Mouse (Mus musculus): ENCODE data around the gene Per1. TPM values are rescaled to one million over a fixed set of nuclear protein-coding genes. Genes with fewer than 3 reads are reported as not detected.

The Per1 gene
- polyA plus RNA-seq, 1 experiment from 2014 or later = 6.1 TPM

GRCm38 (mm10) chr11:69066956-69067355, 28.1 kb upstream of the Per1 start:
- Histone ChIP-seq H3K36me3 (replicated peaks) (no peaks in the 10 kb centered on the region), H3K4me1 (peaks cover 53% of the 10 kb centered on the region), H3K9me3 (no peaks in the 10 kb centered on the region), H3K27ac (replicated peaks) (no peak overlapping the region), H3K27me3 (replicated peaks; ENCODE audit: low read depth, poor library complexity, severe bottlenecking) (no peaks in the 10 kb centered on the region), H3K4me3 (peak overlapping the region; percentile 63)
- DNase-seq (ENCODE audit: low spot score) = peak; percentile 88
- 9% methylated on average over 8 of the region's 8 CpGs for WGBS

GRCm38 (mm10) chr11:69067601-69068000, 27.4 kb upstream of the Per1 start:
- H3K4me3 ChIP-seq = no peak overlapping the region
- H3K4me1 ChIP-seq = peaks cover 59% of the 10 kb centered on the region
- WGBS = 62% methylated on average over 6 of the region's 6 CpGs

GRCm38 (mm10) chr11:69070093-69070492, 24.9 kb upstream of the Per1 start:
- H3K9me3 ChIP-seq = no peaks in the 10 kb centered on the region
- DNase-seq (ENCODE audit: low spot score) = no peak
- H3K36me3 ChIP-seq (replicated peaks) = no peaks in the 10 kb centered on the region
- peak overlapping the region; percentile 96 for H3K27ac ChIP-seq (replicated peaks)
- H3K4me1 ChIP-seq = peaks cover 58% of the 10 kb centered on the region
- peak overlapping the region; percentile 75 for H3K4me3 ChIP-seq
- no peaks in the 10 kb centered on the region for H3K27me3 ChIP-seq (replicated peaks; ENCODE audit: low read depth, poor library complexity, severe bottlenecking)
- WGBS = under 1% methylated on average over 13 of the region's 13 CpGs

More at GRCm38 (mm10) chr11:69067601-69068000, 27.4 kb upstream of the Per1 start:
- Histone ChIP-seq H3K27me3 (replicated peaks; ENCODE audit: low read depth, poor library complexity, severe bottlenecking) (no peaks in the 10 kb centered on the region), H3K36me3 (replicated peaks) (no peaks in the 10 kb centered on the region), H3K9me3 (no peaks in the 10 kb centered on the region), H3K27ac (replicated peaks) (no peak overlapping the region)
- no peak for DNase-seq (ENCODE audit: low spot score)

- Histone ChIP-seq H3K27ac (replicated peaks) (peak within 1 kb of the TSS; percentile 96), H3K36me3 (replicated peaks) (no peaks in the 10 kb centered on the region), H3K27me3 (replicated peaks; ENCODE audit: low read depth, poor library complexity, severe bottlenecking) (no peaks in the 10 kb centered on the region), H3K4me3 (peak within 1 kb of the TSS; percentile 75), H3K9me3 (no peaks in the 10 kb centered on the region), H3K4me1 (peaks cover 58% of the 10 kb centered on the region)
- WGBS = under 1% methylated on average over 47 of the region's 47 CpGs
- DNase-seq (ENCODE audit: low spot score) = peak; percentile 95
Measured at GRCm38 (mm10) chr11:69070590-69071222, 24.3 kb upstream of the Per1 start, which contains the start of gene Tmem107. Gene Tmem107, plus strand, starts transcription at chr11:69070806.

GRCm38 (mm10) chr11:69071262-69071661, 23.8 kb upstream of the Per1 start:
- DNase-seq (ENCODE audit: low spot score) = no peak
- Histone ChIP-seq H3K4me3 (peak overlapping the region; percentile 75), H3K9me3 (no peaks in the 10 kb centered on the region), H3K27me3 (replicated peaks; ENCODE audit: low read depth, poor library complexity, severe bottlenecking) (no peaks in the 10 kb centered on the region), H3K4me1 (peaks cover 54% of the 10 kb centered on the region), H3K36me3 (replicated peaks) (no peaks in the 10 kb centered on the region), H3K27ac (replicated peaks) (peak overlapping the region; percentile 96)
- WGBS = 21% methylated on average over 9 of the region's 9 CpGs

- peak overlapping the region; percentile 75 for H3K4me3 ChIP-seq
- H3K27me3 ChIP-seq (replicated peaks; ENCODE audit: low read depth, poor library complexity, severe bottlenecking) = no peaks in the 10 kb centered on the region
- no peak for DNase-seq (ENCODE audit: low spot score)
- 86% methylated on average over 11 of the region's 11 CpGs for WGBS
- H3K27ac ChIP-seq (replicated peaks) = peak overlapping the region; percentile 95; the same call in 1 of the 2 replicates
- no peaks in the 10 kb centered on the region for H3K9me3 ChIP-seq
- H3K36me3 ChIP-seq (replicated peaks) = no peaks in the 10 kb centered on the region
- peaks cover 44% of the 10 kb centered on the region for H3K4me1 ChIP-seq
Measured at GRCm38 (mm10) chr11:69072234-69072633, 22.8 kb upstream of the Per1 start.

GRCm38 (mm10) chr11:69072666-69073064, 22.4 kb upstream of the Per1 start:
- H3K27ac ChIP-seq (replicated peaks) = peak overlapping the region; percentile 95
- H3K27me3 ChIP-seq (replicated peaks; ENCODE audit: low read depth, poor library complexity, severe bottlenecking) = no peaks in the 10 kb centered on the region
- no peak for DNase-seq (ENCODE audit: low spot score)
- H3K36me3 ChIP-seq (replicated peaks) = no peaks in the 10 kb centered on the region
- WGBS = 14% methylated on average over 9 of the region's 9 CpGs
- H3K9me3 ChIP-seq = no peaks in the 10 kb centered on the region
- H3K4me3 ChIP-seq = peak overlapping the region; percentile 75
- peaks cover 40% of the 10 kb centered on the region for H3K4me1 ChIP-seq

GRCm38 (mm10) chr11:69073065-69073888, 21.7 kb upstream of the Per1 start:
- Histone ChIP-seq H3K36me3 (replicated peaks) (no peaks in the 10 kb centered on the region), H3K4me3 (peak overlapping the region; percentile 75), H3K27ac (replicated peaks) (peak overlapping the region; percentile 95), H3K4me1 (peaks cover 39% of the 10 kb centered on the region), H3K9me3 (no peaks in the 10 kb centered on the region), H3K27me3 (replicated peaks; ENCODE audit: low read depth, poor library complexity, severe bottlenecking) (no peaks in the 10 kb centered on the region)
- whole genome bisulfite sequencing = 0% methylated on average over 14 of the region's 14 CpGs
- peak; percentile 84 for DNase-seq (ENCODE audit: low spot score)

GRCm38 (mm10) chr11:69073951-69074775, 20.9 kb upstream of the Per1 start:
- DNase-seq (ENCODE audit: low spot score) = no peak
- Histone ChIP-seq H3K4me1 (peaks cover 45% of the 10 kb centered on the region), H3K27me3 (replicated peaks; ENCODE audit: low read depth, poor library complexity, severe bottlenecking) (no peaks in the 10 kb centered on the region), H3K27ac (replicated peaks) (peak overlapping the region; percentile 95), H3K9me3 (no peaks in the 10 kb centered on the region), H3K4me3 (peak overlapping the region; percentile 75), H3K36me3 (replicated peaks) (no peaks in the 10 kb centered on the region)
- WGBS = 42% methylated on average over 6 of the region's 6 CpGs

GRCm38 (mm10) chr11:69074776-69075069, 20.3 kb upstream of the Per1 start:
- Histone ChIP-seq H3K27me3 (replicated peaks; ENCODE audit: low read depth, poor library complexity, severe bottlenecking) (no peaks in the 10 kb centered on the region), H3K9me3 (no peaks in the 10 kb centered on the region), H3K27ac (replicated peaks) (peak overlapping the region; percentile 69; the same call in 1 of the 2 replicates), H3K4me1 (peaks cover 42% of the 10 kb centered on the region), H3K36me3 (replicated peaks) (no peaks in the 10 kb centered on the region), H3K4me3 (no peak overlapping the region; the same call in 1 of the 2 replicates)
- no peak for DNase-seq (ENCODE audit: low spot score)
- 47% methylated on average over 2 of the region's 2 CpGs for WGBS

GRCm38 (mm10) chr11:69075764-69076479, 19.1 kb upstream of the Per1 start:
- H3K9me3 ChIP-seq = no peaks in the 10 kb centered on the region
- no peaks in the 10 kb centered on the region for H3K36me3 ChIP-seq (replicated peaks)
- H3K27ac ChIP-seq (replicated peaks) = no peak overlapping the region
- no peaks in the 10 kb centered on the region for H3K27me3 ChIP-seq (replicated peaks; ENCODE audit: low read depth, poor library complexity, severe bottlenecking)
- H3K4me3 ChIP-seq = no peak overlapping the region
- H3K4me1 ChIP-seq = peaks cover 39% of the 10 kb centered on the region
- WGBS = 46% methylated on average over 9 of the region's 9 CpGs
- DNase-seq (ENCODE audit: low spot score) = no peak

- WGBS = 78% methylated on average over 5 of the region's 5 CpGs
- Histone ChIP-seq H3K4me3 (no peak overlapping the region), H3K9me3 (no peaks in the 10 kb centered on the region), H3K27me3 (replicated peaks; ENCODE audit: low read depth, poor library complexity, severe bottlenecking) (no peaks in the 10 kb centered on the region), H3K4me1 (peaks cover 33% of the 10 kb centered on the region), H3K36me3 (replicated peaks) (no peaks in the 10 kb centered on the region), H3K27ac (replicated peaks) (no peak overlapping the region)
- DNase-seq (ENCODE audit: low spot score) = no peak
Measured at GRCm38 (mm10) chr11:69076572-69076971, 18.4 kb upstream of the Per1 start.

All from embryonic facial prominence, embryonic 10.5 days (tissue).